Mouse (Mus musculus) cerebellum, adult 11-12 months (tissue): ENCODE results near the gene Kcnj12.

Source experiments
- DNase-seq: peaks from one replicate; pipeline ENCODE4 v3.0.0; 2022

Kcnj12 gene

GRCm38 (mm10) chr11:61060634-61061033 is 38.3 kb downstream of the Kcnj12 start:
- DNase-seq = peak; percentile 55

- DNase-seq = peak; percentile 39
Measured at GRCm38 (mm10) chr11:61062548-61063461, 40.4 kb downstream of the Kcnj12 start.

- no peak for DNase-seq
Measured at GRCm38 (mm10) chr11:61063503-61063902, 41.1 kb downstream of the Kcnj12 start.

GRCm38 (mm10) chr11:61065620-61066019 is 43.3 kb downstream of the Kcnj12 start:
- no peak for DNase-seq

- DNase-seq = no peak
Measured at GRCm38 (mm10) chr11:61067133-61067835, 44.9 kb downstream of the Kcnj12 start.

- DNase-seq = peak; percentile 67
Measured at GRCm38 (mm10) chr11:61068866-61069265, 46.5 kb downstream of the Kcnj12 start.

GRCm38 (mm10) chr11:61069645-61070044 is 47.3 kb downstream of the Kcnj12 start:
- DNase-seq = no peak

GRCm38 (mm10) chr11:61074646-61075317 is 52.4 kb downstream of the Kcnj12 start:
- no peak for DNase-seq

- DNase-seq = no peak
Measured at GRCm38 (mm10) chr11:61075361-61076326, 53.3 kb downstream of the Kcnj12 start.

- DNase-seq = no peak
Measured at GRCm38 (mm10) chr11:61081624-61082023, 59.3 kb downstream of the Kcnj12 start.

GRCm38 (mm10) chr11:61090195-61090594 is 67.8 kb downstream of the Kcnj12 start:
- no peak for DNase-seq

GRCm38 (mm10) chr11:61091192-61091591 is 68.8 kb downstream of the Kcnj12 start:
- no peak for DNase-seq

GRCm38 (mm10) chr11:61091642-61092262 is 69.4 kb downstream of the Kcnj12 start:
- no peak for DNase-seq

- no peak for DNase-seq
Measured at GRCm38 (mm10) chr11:61098046-61098445, 75.7 kb downstream of the Kcnj12 start.

GRCm38 (mm10) chr11:61102397-61103339 is 80.3 kb downstream of the Kcnj12 start:
- DNase-seq = no peak

- DNase-seq = peak; percentile 76
Measured at GRCm38 (mm10) chr11:61104241-61104901, 82.0 kb downstream of the Kcnj12 start.

- DNase-seq = no peak
Measured at GRCm38 (mm10) chr11:61108911-61109361, 86.6 kb downstream of the Kcnj12 start.

- DNase-seq = no peak
Measured at GRCm38 (mm10) chr11:61109707-61110106, 87.3 kb downstream of the Kcnj12 start.

GRCm38 (mm10) chr11:61110113-61110512 is 87.7 kb downstream of the Kcnj12 start:
- DNase-seq = no peak

GRCm38 (mm10) chr11:61110928-61111327 is 88.6 kb downstream of the Kcnj12 start:
- DNase-seq = no peak
